Mouse (Mus musculus) MEL (cell line): ENCODE results near the gene Slc25a36. TPM values are rescaled to one million over a fixed set of nuclear protein-coding genes. Genes with fewer than 3 reads are reported as not detected.

Experiments
- DNase-seq: peaks from one replicate; pipeline ENCODE4 v3.0.0; 2011; ENCODE audit warnings: low read depth, low spot score
- H3K27ac ChIP-seq: 2 replicates; pipeline ENCODE4 v1.5.1; 2012; ENCODE audit warnings: low read depth, mild to moderate bottlenecking, control low read depth, low read length, moderate library complexity; ENCODE audit not compliant: control insufficient read depth
- H3K27me3 ChIP-seq, 2 experiments: fragments of 150-350 bp in 1 of 2; sonication (generic) in 1 of 2; 2 replicates each; pipeline ENCODE4 v1.6.1; 2012; ENCODE audit warnings: low read length in 2 of 2, mild to moderate bottlenecking in 2 of 2, improper control_type of control experiment in 1 of 2, moderate library complexity in 1 of 2; ENCODE audit not compliant: insufficient read depth in 2 of 2, control insufficient read depth in 1 of 2
- H3K36me3 ChIP-seq, 2 experiments: 2 replicates each; pipeline ENCODE4 v1.6.1; 2012 to 2014; ENCODE audit warnings: low read length in 2 of 2, improper control_type of control experiment in 1 of 2, inconsistent platforms in 1 of 2, mild to moderate bottlenecking in 1 of 2; ENCODE audit not compliant: insufficient read depth in 2 of 2, control insufficient read depth in 1 of 2
- H3K4me1 ChIP-seq, 2 experiments: fragments of 150-350 bp in 1 of 2; sonication (generic) in 1 of 2; 2 replicates each; pipeline ENCODE4 v1.6.1; 2012; ENCODE audit warnings: low read length in 2 of 2, improper control_type of control experiment in 1 of 2, mild to moderate bottlenecking in 1 of 2; ENCODE audit not compliant: insufficient read depth in 2 of 2, control insufficient read depth in 1 of 2
- H3K4me3 ChIP-seq, 2 experiments: fragments of 150-350 bp in 1 of 2; sonication (generic) in 1 of 2; 2 replicates each; pipeline ENCODE4 v1.5.1; 2012; ENCODE audit warnings: low read depth in 2 of 2, low read length in 2 of 2, mild to moderate bottlenecking in 2 of 2, moderate library complexity in 2 of 2, control low read depth in 1 of 2, improper control_type of control experiment in 1 of 2; ENCODE audit not compliant: control insufficient read depth in 1 of 2, insufficient read depth in 1 of 2
- H3K79me2 ChIP-seq: 2 replicates; pipeline ENCODE4 v1.6.1; 2012; ENCODE audit warnings: mild to moderate bottlenecking, low read length, moderate library complexity; ENCODE audit not compliant: control insufficient read depth, poor library complexity, insufficient read depth
- H3K9ac ChIP-seq: 2 replicates; pipeline ENCODE4 v1.6.1; 2012; ENCODE audit warnings: low read depth, mild to moderate bottlenecking, control low read depth, low read length, moderate library complexity; ENCODE audit not compliant: control insufficient read depth, poor library complexity, severe bottlenecking
- H3K9me3 ChIP-seq: fragments of 150-350 bp; sonication (generic); replicated peaks from 2 replicates; pipeline ENCODE4 v1.6.1; 2012; ENCODE audit warnings: mild to moderate bottlenecking, low read length, improper control_type of control experiment, moderate library complexity; ENCODE audit not compliant: insufficient read depth
- BHLHE40 ChIP-seq: IDR thresholded peaks from 2 replicates; pipeline ENCODE4 v1.6.1; 2012; ENCODE audit warnings: low read depth, mild to moderate bottlenecking, inconsistent platforms, low read length, improper control_type of control experiment, borderline replicate concordance
- CHD2 ChIP-seq: IDR thresholded peaks from 2 replicates; pipeline ENCODE4 v1.6.1; 2011; ENCODE audit warnings: low read length, improper control_type of control experiment
- CTCF ChIP-seq, 3 experiments: IDR thresholded peaks in 2 of 3; conservative IDR thresholded peaks in 1 of 3; 2 replicates each; pipeline ENCODE4 v1.5.1; 2011 to 2012; ENCODE audit warnings: low read length in 3 of 3, low read depth in 2 of 3, mild to moderate bottlenecking in 2 of 3, improper control_type of control experiment in 1 of 3, inconsistent platforms in 1 of 3, mixed read lengths in 1 of 3, moderate library complexity in 1 of 3; ENCODE audit not compliant: control insufficient read depth in 1 of 3, insufficient read depth in 1 of 3, poor library complexity in 1 of 3, severe bottlenecking in 1 of 3
- E2F4 ChIP-seq: IDR thresholded peaks from 2 replicates; pipeline ENCODE4 v1.6.1; 2011; ENCODE audit warnings: low read depth, low read length, improper control_type of control experiment, borderline replicate concordance
- ELF1 ChIP-seq: IDR thresholded peaks from 2 replicates; pipeline ENCODE4 v1.6.1; 2014; ENCODE audit warnings: low read depth, mild to moderate bottlenecking, inconsistent platforms, low read length, improper control_type of control experiment, moderate library complexity
- KAT2A ChIP-seq: conservative IDR thresholded peaks from 2 replicates; pipeline ENCODE4 v1.6.1; 2012; ENCODE audit warnings: low read depth, low read length, improper control_type of control experiment, inconsistent platforms
- MAFK ChIP-seq: IDR thresholded peaks from 2 replicates; pipeline ENCODE4 v1.6.1; 2011; ENCODE audit warnings: low read depth, mild to moderate bottlenecking, low read length, improper control_type of control experiment, borderline replicate concordance
- MAZ ChIP-seq: IDR thresholded peaks from 2 replicates; pipeline ENCODE4 v1.6.1; 2012; ENCODE audit warnings: low read depth, mild to moderate bottlenecking, inconsistent platforms, low read length, improper control_type of control experiment
- MEF2A ChIP-seq: IDR thresholded peaks from 2 replicates; pipeline ENCODE4 v1.6.1; 2014; ENCODE audit warnings: low read depth, mild to moderate bottlenecking, inconsistent platforms, low read length, improper control_type of control experiment; ENCODE audit not compliant: poor library complexity, insufficient replicate concordance, severe bottlenecking; ENCODE audit errors: extremely low read depth
- MXI1 ChIP-seq: IDR thresholded peaks from 2 replicates; pipeline ENCODE4 v1.6.1; 2011; ENCODE audit warnings: mild to moderate bottlenecking, low read depth, low read length, improper control_type of control experiment
- MYC ChIP-seq: IDR thresholded peaks from 2 replicates; pipeline ENCODE4 v1.6.1; 2011; ENCODE audit warnings: low read depth, mild to moderate bottlenecking, low read length, improper control_type of control experiment, moderate library complexity
- POLR2A ChIP-seq, 2 experiments: IDR thresholded peaks; 2 replicates each; pipeline ENCODE4 v1.6.1; 2011 to 2012; ENCODE audit warnings: low read length in 2 of 2, mild to moderate bottlenecking in 2 of 2, control low read depth in 1 of 2, improper control_type of control experiment in 1 of 2, low read depth in 1 of 2, moderate library complexity in 1 of 2; ENCODE audit not compliant: control insufficient read depth in 1 of 2, insufficient read depth in 1 of 2, poor library complexity in 1 of 2
- RAD21 ChIP-seq: IDR thresholded peaks from 2 replicates; pipeline ENCODE4 v1.6.1; 2011; ENCODE audit warnings: mild to moderate bottlenecking, low read depth, low read length, improper control_type of control experiment
- TAL1 ChIP-seq: IDR thresholded peaks from 2 replicates; pipeline ENCODE4 v1.6.1; 2012; ENCODE audit warnings: mild to moderate bottlenecking, inconsistent platforms, low read length, moderate library complexity, mixed read lengths
- TCF12 ChIP-seq: IDR thresholded peaks from 2 replicates; pipeline ENCODE4 v1.6.1; 2014; ENCODE audit warnings: low read depth, mild to moderate bottlenecking, inconsistent platforms, low read length, improper control_type of control experiment, moderate library complexity
- USF1 ChIP-seq: IDR thresholded peaks from 2 replicates; pipeline ENCODE4 v1.6.1; 2014; ENCODE audit warnings: low read depth, mild to moderate bottlenecking, inconsistent platforms, low read length, improper control_type of control experiment, moderate library complexity
- ZKSCAN1 ChIP-seq: IDR thresholded peaks from 2 replicates; pipeline ENCODE4 v1.6.1; 2012; ENCODE audit warnings: low read depth, mild to moderate bottlenecking, inconsistent platforms, low read length, improper control_type of control experiment, moderate library complexity
- polyA plus RNA-seq, 2 experiments: library from polyadenylated mRNA; stranded (reverse) in 1 of 2; unstranded in 1 of 2; fragments of >175 nt in 1 of 2; fragments of >200 nt in 1 of 2; gene quantifications; 2 replicates each; pipeline versions ENCODE4 v1.2.1 to v1.2.4; 2012; ENCODE audit warnings: low replicate concordance in 2 of 2, low read depth in 1 of 2; ENCODE audit not compliant: insufficient read length in 2 of 2, insufficient read depth in 1 of 2, missing spikeins in 1 of 2
- total RNA-seq: library from RNA; depleted of rRNA; stranded (reverse); fragments of 300-350 nt; gene quantifications from 2 replicates; pipeline ENCODE4 v1.2.3, GENCODE M21; 2012

Slc25a36 gene
- total and polyA plus RNA-seq, 3 experiments, result 11.9 to 13.0 TPM; not detected in 1

GRCm38 (mm10) chr9:97158412-97158811, 47.5 kb upstream of the Slc25a36 start:
- TF ChIP-seq USF1, result no peak
- TF ChIP-seq KAT2A, result no peak
- TF ChIP-seq E2F4, result no peak
- TF ChIP-seq TAL1, result no peak
- TF ChIP-seq MEF2A, result no peak
- TF ChIP-seq ELF1, result no peak
- no peak for TF ChIP-seq MYC
- TF ChIP-seq BHLHE40, result no peak
- TF ChIP-seq POLR2A (IDR thresholded peaks at IDR 0.05; ENCODE audit: control insufficient read depth in 1 of 2, insufficient read depth in 1 of 2, low read depth in 1 of 2, low read length in 2 of 2, poor library complexity in 1 of 2), result no peak
- TF ChIP-seq ZKSCAN1, result no peak
- no peak for TF ChIP-seq MAFK
- no peak for TF ChIP-seq RAD21
- TF ChIP-seq MAZ, result no peak
- TF ChIP-seq CHD2, result no peak
- H3K27me3 ChIP-seq, result no peaks in the 10 kb centered on the region
- no peak overlapping the region for H3K4me3 ChIP-seq
- peaks cover 0 to 2% of the 10 kb centered on the region in 2 experiments; a peak in 1 of 4 replicates for H3K4me1 ChIP-seq
- H3K27ac ChIP-seq, result no peak overlapping the region
- no peak overlapping the region for H3K9ac ChIP-seq
- H3K36me3 ChIP-seq, result no peaks in the 10 kb centered on the region; a peak in 1 of 4 replicates
- H3K9me3 ChIP-seq, result no peaks in the 10 kb centered on the region
- no peaks in the 10 kb centered on the region for H3K79me2 ChIP-seq
- no peak for DNase-seq

GRCm38 (mm10) chr9:97155981-97156380, 45.0 kb upstream of the Slc25a36 start:
- Histone ChIP-seq H3K9ac (no peak overlapping the region), H3K4me1 (no peaks in the 10 kb centered on the region), H3K9me3 (no peaks in the 10 kb centered on the region), H3K79me2 (no peaks in the 10 kb centered on the region), H3K27me3 (no peaks in the 10 kb centered on the region), H3K36me3 (no peaks in the 10 kb centered on the region), H3K27ac (no peak overlapping the region), H3K4me3 (no peak overlapping the region)
- DNase-seq, result no peak
- TF ChIP-seq MXI1, result no peak
- no peak for TF ChIP-seq USF1
- no peak for TF ChIP-seq CTCF (IDR thresholded peaks at IDR 0.05 in 2 of 3, conservative IDR thresholded peaks at IDR 0.05 in 1 of 3; ENCODE audit: control insufficient read depth in 1 of 3, insufficient read depth in 1 of 3, low read depth in 2 of 3, low read length in 3 of 3, poor library complexity in 1 of 3, severe bottlenecking in 1 of 3)
- no peak for TF ChIP-seq E2F4
- no peak for TF ChIP-seq TCF12
- TF ChIP-seq TAL1, result no peak
- TF ChIP-seq, all 39 proteins: peak for 0
